Mouse (Mus musculus) myocyte (in vitro differentiated cells): ENCODE measurements around the gene Slc6a11. TPM values are rescaled to one million over a fixed set of nuclear protein-coding genes. Genes with fewer than 3 reads are reported as not detected.

ENCODE experiments used
- H3K27me3 ChIP-seq: one replicate; pipeline ENCODE4 v1.6.1; 2011; ENCODE audit not compliant: control insufficient read depth, insufficient read depth, insufficient read length
- H3K36me3 ChIP-seq: one replicate; pipeline ENCODE4 v1.6.1; 2011; ENCODE audit not compliant: control insufficient read depth, insufficient read depth
- H3K4me2 ChIP-seq: one replicate; pipeline ENCODE4 v1.6.1; 2011; ENCODE audit warnings: low read depth, control low read depth
- H3K4me3 ChIP-seq: one replicate; pipeline ENCODE4 v1.5.1; 2011; ENCODE audit warnings: mild to moderate bottlenecking, control low read depth, moderate library complexity
- H3K79me2 ChIP-seq: one replicate; pipeline ENCODE4 v1.6.1; 2011; ENCODE audit not compliant: control insufficient read depth, insufficient read depth
- H3ac ChIP-seq: one replicate; pipeline ENCODE4 v1.6.1; 2011; ENCODE audit not compliant: control insufficient read depth, insufficient read length
- CEBPB ChIP-seq: IDR thresholded peaks from 2 replicates; pipeline ENCODE4 v1.6.1; 2011; ENCODE audit warnings: mild to moderate bottlenecking, moderate library complexity; ENCODE audit not compliant: poor library complexity, insufficient read depth, severe bottlenecking
- E2F4 ChIP-seq: IDR thresholded peaks from one replicate; pipeline ENCODE4 v1.6.1; 2011; ENCODE audit warnings: mild to moderate bottlenecking, control low read depth, moderate library complexity; ENCODE audit not compliant: insufficient read depth
- MAX ChIP-seq: IDR thresholded peaks from one replicate; pipeline ENCODE4 v1.6.1; 2011; ENCODE audit warnings: low read depth, mild to moderate bottlenecking, control low read depth
- MYOD1 ChIP-seq, 3 experiments: IDR thresholded peaks; one replicate each; pipeline ENCODE4 v1.6.1; 2011; ENCODE audit warnings: control low read depth in 2 of 3, low read depth in 2 of 3, mild to moderate bottlenecking in 2 of 3, moderate library complexity in 1 of 3; ENCODE audit not compliant: insufficient read length in 2 of 3, control insufficient read depth in 1 of 3
- MYOG ChIP-seq, 3 experiments: IDR thresholded peaks; one replicate each; pipeline ENCODE4 v1.6.1; 2011; ENCODE audit warnings: control low read depth in 2 of 3, low read depth in 2 of 3, mild to moderate bottlenecking in 2 of 3; ENCODE audit not compliant: insufficient read length in 2 of 3, control insufficient read depth in 1 of 3, insufficient read depth in 1 of 3
- POLR2A ChIP-seq: IDR thresholded peaks from one replicate; pipeline ENCODE4 v1.6.1; 2011; ENCODE audit warnings: low read depth, mild to moderate bottlenecking, control low read depth, moderate library complexity; ENCODE audit not compliant: insufficient read length
- POLR2AphosphoS2 ChIP-seq: IDR thresholded peaks from one replicate; pipeline ENCODE4 v1.6.1; 2011; ENCODE audit warnings: low read depth, control low read depth; ENCODE audit not compliant: insufficient read length
- REST ChIP-seq: IDR thresholded peaks from one replicate; pipeline ENCODE4 v1.6.1; 2011; ENCODE audit warnings: mild to moderate bottlenecking, control low read depth, moderate library complexity; ENCODE audit not compliant: insufficient read depth, insufficient read length
- SRF ChIP-seq: IDR thresholded peaks from one replicate; pipeline ENCODE4 v1.6.1; 2011; ENCODE audit warnings: low read depth; ENCODE audit not compliant: control insufficient read depth, insufficient read length
- TCF12 ChIP-seq: IDR thresholded peaks from one replicate; pipeline ENCODE4 v1.6.1; 2011; ENCODE audit warnings: mild to moderate bottlenecking, control low read depth; ENCODE audit not compliant: poor library complexity, insufficient read depth, severe bottlenecking
- TCF3 ChIP-seq: IDR thresholded peaks from one replicate; pipeline ENCODE4 v1.6.1; 2011; ENCODE audit warnings: low read depth, control low read depth; ENCODE audit not compliant: insufficient read length
- USF1 ChIP-seq: IDR thresholded peaks from one replicate; pipeline ENCODE4 v1.6.1; 2011; ENCODE audit warnings: low read depth, mild to moderate bottlenecking, control low read depth, moderate library complexity
- polyA plus RNA-seq: library from polyadenylated mRNA; unstranded; fragments of >200 nt; fragmentation: generic; extraction: Trizol; gene quantifications from one replicate; pipeline ENCODE4 v1.2.1, GENCODE M21; 2012; ENCODE audit warnings: missing spikeins

The Slc6a11 gene
- not detected for polyA plus RNA-seq

DNA sequence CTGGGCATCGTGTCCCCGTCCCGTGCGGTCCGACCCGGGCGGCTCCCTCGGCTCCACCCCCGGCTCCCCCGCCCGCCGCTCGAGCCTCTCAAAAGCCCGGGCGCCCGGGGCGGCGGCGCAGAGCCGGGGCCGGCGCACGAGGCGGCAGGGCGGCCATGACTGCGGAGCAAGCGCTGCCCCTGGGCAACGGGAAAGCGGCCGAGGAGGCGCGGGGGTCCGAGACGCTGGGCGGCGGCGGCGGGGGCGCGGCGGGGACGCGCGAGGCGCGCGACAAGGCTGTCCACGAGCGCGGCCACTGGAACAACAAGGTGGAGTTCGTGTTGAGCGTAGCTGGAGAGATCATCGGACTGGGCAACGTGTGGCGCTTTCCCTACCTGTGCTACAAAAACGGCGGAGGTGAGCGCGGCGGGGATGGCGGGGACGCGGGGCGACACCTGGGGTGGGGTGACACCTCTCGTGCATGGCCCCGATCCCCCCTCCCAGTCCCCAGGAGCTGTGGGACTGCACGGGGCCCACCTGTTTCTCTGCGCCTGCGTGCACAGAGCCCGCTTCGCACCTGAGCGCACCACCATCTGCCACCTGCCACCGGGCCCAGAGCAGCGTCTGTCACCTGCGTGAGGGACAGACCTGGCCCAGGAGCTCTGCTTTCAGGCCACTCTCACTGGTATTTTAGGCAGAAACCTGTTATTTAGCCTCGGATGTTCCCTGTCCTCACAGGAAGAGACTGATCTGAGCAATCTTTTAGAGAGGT is at the start of gene Slc6a11:
Gene Slc6a11, plus strand, starts transcription at position 120 of the 751 bp plus-strand sequence.
- H3K27me3 ChIP-seq = peaks cover 38% of the 10 kb centered on the region
- H3ac ChIP-seq = no peak within 1 kb of the TSS
- H3K4me2 ChIP-seq = no peak within 1 kb of the TSS
- no peaks in the 10 kb centered on the region for H3K36me3 ChIP-seq
- no peaks in the 10 kb centered on the region for H3K79me2 ChIP-seq
- TF ChIP-seq USF1 (no peak), REST (no peak), MAX (no peak), SRF (no peak), POLR2AphosphoS2 (no peak), E2F4 (no peak)
- H3K4me3 ChIP-seq = no peak within 1 kb of the TSS

GRCm38 (mm10) chr6:114087106-114087505 is 43.9 kb upstream of the Slc6a11 start:
- H3K79me2 ChIP-seq = no peaks in the 10 kb centered on the region
- TF ChIP-seq TCF12 (no peak), SRF (no peak), REST (peak; percentile 59)
- H3K27me3 ChIP-seq = no peaks in the 10 kb centered on the region
- no peak overlapping the region for H3ac ChIP-seq
- no peak overlapping the region for H3K4me2 ChIP-seq
- H3K36me3 ChIP-seq = no peaks in the 10 kb centered on the region
- no peak overlapping the region for H3K4me3 ChIP-seq

DNA sequence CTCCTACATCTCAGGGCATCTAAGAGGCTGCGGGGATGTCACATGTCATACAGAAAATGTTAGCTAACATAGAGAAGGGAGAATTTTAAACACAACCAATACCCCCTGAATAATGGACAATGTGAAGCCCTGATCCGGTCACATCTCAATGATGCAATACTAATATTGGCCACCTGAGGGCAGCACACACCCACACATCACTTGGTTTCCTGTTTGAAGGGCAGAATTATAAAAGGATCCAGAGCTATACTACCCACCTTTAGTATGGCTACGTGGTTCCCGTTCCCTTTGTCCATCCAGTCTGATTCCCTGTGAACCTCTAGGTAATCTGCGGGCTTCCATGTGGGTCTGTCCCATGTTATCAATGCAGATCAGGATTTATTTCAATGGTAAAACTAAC is 41.4 kb upstream of the Slc6a11 start:
- TF ChIP-seq SRF (no peak), CEBPB (0 out of 2 replicates have a peak, but pooled peaks have one; percentile 3), E2F4 (no peak)
- no peaks in the 10 kb centered on the region for H3K79me2 ChIP-seq
- no peak overlapping the region for H3K4me2 ChIP-seq
- H3K27me3 ChIP-seq = peaks cover 18% of the 10 kb centered on the region
- H3K36me3 ChIP-seq = no peaks in the 10 kb centered on the region
- H3ac ChIP-seq = no peak overlapping the region
- H3K4me3 ChIP-seq = no peak overlapping the region

- H3K27me3 ChIP-seq = peaks cover 31% of the 10 kb centered on the region
- H3K4me3 ChIP-seq = no peak overlapping the region
- H3K79me2 ChIP-seq = no peaks in the 10 kb centered on the region
- no peak overlapping the region for H3K4me2 ChIP-seq
- TF ChIP-seq MYOD1 (IDR thresholded peaks at IDR 0.05; ENCODE audit: control insufficient read depth in 1 of 3, insufficient read length in 2 of 3, low read depth in 2 of 3) (no peak), REST (no peak), USF1 (no peak), MAX (no peak), TCF3 (no peak), POLR2AphosphoS2 (no peak), MYOG (IDR thresholded peaks at IDR 0.05; ENCODE audit: control insufficient read depth in 1 of 3, insufficient read depth in 1 of 3, insufficient read length in 2 of 3, low read depth in 2 of 3) (no peak), TCF12 (no peak), SRF (no peak), POLR2A (no peak), E2F4 (no peak), CEBPB (no peak)
- no peak overlapping the region for H3ac ChIP-seq
- no peaks in the 10 kb centered on the region for H3K36me3 ChIP-seq
Measured at GRCm38 (mm10) chr6:114092216-114092615, 38.8 kb upstream of the Slc6a11 start.

GRCm38 (mm10) chr6:114094251-114094650 is 36.8 kb upstream of the Slc6a11 start:
- Histone ChIP-seq H3ac (no peak overlapping the region), H3K36me3 (no peaks in the 10 kb centered on the region), H3K4me2 (no peak overlapping the region), H3K27me3 (peaks cover 47% of the 10 kb centered on the region), H3K79me2 (no peaks in the 10 kb centered on the region), H3K4me3 (no peak overlapping the region)
- TF ChIP-seq TCF3 (no peak), TCF12 (no peak)
